Mouse (Mus musculus) olfactory bulb, adult 2 months (tissue): ENCODE data around the gene Mecom.

Source experiments
- CTCF ChIP-seq: fragments of 200-500 bp; IDR thresholded peaks from 2 replicates; pipeline ENCODE4 v1.5.1; 2012; ENCODE audit warnings: low read depth, mild to moderate bottlenecking, low read length, moderate library complexity; ENCODE audit not compliant: insufficient read depth
- POLR2A ChIP-seq: fragments of 200-500 bp; IDR thresholded peaks from 2 replicates; pipeline ENCODE4 v1.6.1; 2012; ENCODE audit warnings: mild to moderate bottlenecking, low read depth, low read length, moderate library complexity; ENCODE audit not compliant: insufficient read depth

DNA sequence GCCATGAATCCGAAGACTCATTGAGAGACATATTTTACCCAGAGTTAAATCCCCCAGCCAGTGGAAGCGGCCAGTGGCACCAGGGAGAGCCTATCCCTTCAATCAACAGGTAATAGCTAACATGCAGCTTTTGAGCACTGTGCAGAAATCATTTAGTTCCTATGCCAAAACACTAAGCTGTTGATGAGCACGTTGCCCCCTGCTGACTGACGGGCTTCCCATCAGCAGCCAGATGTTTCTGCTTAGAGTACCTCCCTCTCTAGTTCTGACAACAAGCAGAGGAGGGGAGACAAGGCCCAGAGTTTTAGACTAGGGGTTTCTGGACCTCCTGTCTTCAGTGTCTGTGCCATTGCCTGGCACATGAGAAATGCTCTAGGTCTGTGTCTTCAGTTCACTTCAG is 239.7 kb downstream of the Mecom start:
- TF ChIP-seq CTCF (no peak), POLR2A (no peak)
